Mouse (Mus musculus) CD4-positive, CD25-positive, alpha-beta regulatory T cell, adult 2 months (primary cell): Measurements from ENCODE around the gene Pcmt1.

Experiments used
- DNase-seq: peaks from one replicate; pipeline ENCODE4 v3.0.0-alpha.2; 2012; ENCODE audit warnings: low read depth, low spot score

The Pcmt1 gene

GRCm38 (mm10) chr10:7680731-7681301, at the start of gene Pcmt1, which contains the start of gene Lats1:
Pcmt1 (minus strand) TSS chr10:7681136.
Lats1 (plus strand) TSS chr10:7681214.
- peak; percentile 90 for DNase-seq

DNA sequence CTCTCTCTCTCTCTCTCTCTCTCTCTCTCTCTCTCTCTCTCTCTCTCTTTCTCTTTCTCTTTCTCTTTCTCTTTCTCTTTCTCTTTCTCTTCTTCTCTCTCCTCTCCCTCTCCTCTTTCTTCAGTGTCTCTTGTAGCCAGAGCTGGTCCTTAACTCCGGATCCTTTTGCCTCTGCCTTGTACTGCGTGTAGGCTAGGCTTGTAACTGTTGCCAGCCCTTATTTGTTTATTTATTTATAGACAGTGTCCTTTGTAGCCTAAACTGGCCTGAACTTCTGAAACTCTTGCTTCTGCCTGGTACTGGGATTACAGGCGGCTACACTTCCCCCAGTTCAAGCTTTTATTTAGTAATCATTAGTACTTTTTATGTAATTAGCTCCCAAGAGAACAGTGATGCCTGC, 46.1 kb upstream of the Pcmt1 start:
- peak; percentile 29 for DNase-seq

- DNase-seq, result peak; percentile 35
Measured at GRCm38 (mm10) chr10:7726501-7726812, 45.5 kb upstream of the Pcmt1 start.

- peak; percentile 99 for DNase-seq
Measured at GRCm38 (mm10) chr10:7725751-7726500, 45.0 kb upstream of the Pcmt1 start, which contains the start of gene Katna1. Katna1 (plus strand) TSS chr10:7726000.

- DNase-seq, result no peak
Measured at GRCm38 (mm10) chr10:7715056-7715455, 34.1 kb upstream of the Pcmt1 start.

DNA sequence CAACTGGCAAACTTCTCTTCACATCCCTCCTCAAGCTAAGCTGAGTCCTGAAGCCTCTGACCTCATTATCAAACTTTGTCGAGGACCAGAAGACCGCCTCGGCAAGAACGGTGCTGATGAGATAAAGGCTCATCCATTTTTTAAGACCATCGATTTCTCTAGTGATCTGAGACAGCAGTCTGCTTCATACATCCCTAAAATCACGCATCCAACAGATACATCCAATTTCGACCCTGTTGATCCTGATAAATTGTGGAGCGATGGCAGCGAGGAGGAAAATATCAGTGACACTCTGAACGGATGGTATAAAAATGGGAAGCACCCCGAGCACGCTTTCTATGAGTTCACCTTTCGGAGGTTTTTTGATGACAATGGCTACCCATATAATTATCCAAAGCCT, 31.6 kb upstream of the Pcmt1 start:
- no peak for DNase-seq

DNA sequence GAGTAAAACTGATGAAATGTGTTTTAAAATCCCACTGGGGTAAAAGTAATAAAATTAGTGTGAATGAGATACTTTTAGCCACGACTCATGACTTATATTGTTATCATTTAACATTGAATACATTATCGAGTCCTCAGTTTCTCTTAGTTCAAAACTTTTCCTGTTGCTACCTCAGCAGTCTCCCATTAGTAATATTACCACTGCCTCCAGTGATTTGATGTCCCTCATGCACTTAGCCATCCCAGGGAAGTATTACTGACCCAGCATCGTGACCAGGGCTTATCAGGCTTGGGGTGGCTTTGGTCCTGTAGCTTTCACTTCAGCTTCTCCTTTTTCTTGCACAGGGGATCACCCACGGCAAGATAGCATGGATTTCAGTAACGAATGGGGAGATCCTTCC, 29.2 kb upstream of the Pcmt1 start:
- DNase-seq, result no peak

GRCm38 (mm10) chr10:7702586-7702985, 21.6 kb upstream of the Pcmt1 start:
- no peak for DNase-seq

- no peak for DNase-seq
Measured at GRCm38 (mm10) chr10:7700120-7700519, 19.2 kb upstream of the Pcmt1 start.

- DNase-seq, result peak; percentile 51
Measured at GRCm38 (mm10) chr10:7695286-7695685, 14.3 kb upstream of the Pcmt1 start.

- DNase-seq, result no peak
Measured at GRCm38 (mm10) chr10:7686902-7687301, 6.0 kb upstream of the Pcmt1 start.

GRCm38 (mm10) chr10:7682249-7682648, 1.3 kb upstream of the Pcmt1 start:
- DNase-seq, result no peak

DNA sequence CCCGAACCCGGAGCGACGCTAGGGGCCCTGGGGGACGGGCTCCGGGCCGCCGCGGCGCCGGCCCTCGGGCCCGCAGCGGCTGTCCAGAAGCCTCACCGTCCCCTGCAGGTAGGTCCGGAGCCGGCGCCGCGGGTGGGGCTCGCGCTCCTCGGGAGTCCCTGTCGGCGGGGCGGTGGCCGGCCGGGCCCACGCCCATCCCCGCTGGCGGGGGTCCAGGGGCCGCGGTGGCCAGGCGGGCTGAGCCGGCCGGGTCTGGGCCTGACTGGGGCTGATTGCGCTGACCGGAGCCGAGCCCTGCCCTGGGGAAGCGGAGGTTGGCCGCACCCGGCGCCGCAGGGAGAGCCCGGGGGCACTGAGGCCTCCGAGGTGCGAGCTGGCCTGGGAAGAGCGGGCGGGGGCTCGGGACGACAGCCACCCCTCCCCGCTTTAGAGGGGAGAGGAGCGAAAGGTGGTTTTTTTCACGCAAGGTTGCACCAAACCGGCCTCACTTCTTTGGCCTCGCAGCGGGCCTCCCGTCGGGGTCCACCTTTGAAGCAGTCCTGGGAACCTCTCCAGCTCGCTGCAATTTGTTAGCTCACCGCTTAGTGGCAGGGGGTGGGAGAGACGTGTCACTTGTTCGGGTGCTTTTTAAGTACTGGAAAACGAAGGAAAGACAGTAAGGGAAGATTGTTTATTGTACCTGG, 548 bp upstream of the Pcmt1 start:
- DNase-seq, result peak; percentile 76

GRCm38 (mm10) chr10:7673673-7674072, 7.3 kb downstream of the Pcmt1 start:
- peak; percentile 73 for DNase-seq

DNA sequence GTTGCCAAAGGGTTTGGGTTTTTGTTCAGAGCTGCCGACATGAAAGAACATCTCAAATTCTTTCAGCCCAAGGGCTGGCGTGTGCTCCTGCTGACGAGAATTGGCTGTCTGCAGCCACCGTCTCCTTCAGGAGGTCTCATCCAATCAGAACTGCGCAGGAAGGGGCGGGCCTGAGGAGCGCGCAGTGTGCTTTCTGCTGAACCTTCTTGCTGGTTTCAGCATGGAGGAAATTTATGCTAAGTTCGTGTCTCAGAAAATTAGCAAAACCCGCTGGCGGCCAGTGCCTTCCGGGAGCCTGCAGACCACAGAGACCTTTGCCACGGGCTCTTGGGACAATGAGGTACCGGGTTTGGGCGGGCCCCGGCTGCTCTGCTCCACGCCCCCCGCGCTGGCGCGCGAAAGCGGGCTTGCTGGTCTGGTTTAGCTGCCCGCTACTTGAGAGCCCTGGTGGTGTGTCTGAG, 13.6 kb downstream of the Pcmt1 start, which contains the start of gene Nup43:
Nup43 (plus strand) TSS at position 162 of the 461 bp plus-strand sequence.
- peak; percentile 95 for DNase-seq

- DNase-seq, result no peak
Measured at GRCm38 (mm10) chr10:7664889-7665288, 16.0 kb downstream of the Pcmt1 start.

DNA sequence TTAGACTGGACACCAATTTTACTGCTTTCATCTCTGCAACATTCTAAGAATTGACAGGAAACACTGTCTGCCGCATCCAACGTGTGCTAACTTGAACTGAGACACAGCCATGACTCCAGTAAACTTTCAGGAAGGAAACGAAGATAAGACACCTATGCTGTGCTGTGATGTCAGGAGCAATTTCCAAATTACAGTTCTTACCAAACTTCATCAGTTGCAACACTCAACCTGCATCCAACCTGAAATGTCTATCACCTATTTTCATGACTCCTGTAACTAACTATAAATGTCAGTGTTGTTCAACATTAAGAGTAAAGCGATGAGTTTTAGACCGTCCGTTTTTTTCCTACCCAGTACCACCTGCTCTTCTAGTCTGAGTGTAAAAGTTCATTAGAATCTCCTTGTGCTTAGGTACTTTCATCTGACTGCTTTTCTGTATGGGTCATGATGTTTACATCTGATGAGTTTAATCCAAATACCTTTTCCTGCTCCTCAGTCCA, 16.9 kb downstream of the Pcmt1 start:
- DNase-seq, result peak; percentile 21

DNA sequence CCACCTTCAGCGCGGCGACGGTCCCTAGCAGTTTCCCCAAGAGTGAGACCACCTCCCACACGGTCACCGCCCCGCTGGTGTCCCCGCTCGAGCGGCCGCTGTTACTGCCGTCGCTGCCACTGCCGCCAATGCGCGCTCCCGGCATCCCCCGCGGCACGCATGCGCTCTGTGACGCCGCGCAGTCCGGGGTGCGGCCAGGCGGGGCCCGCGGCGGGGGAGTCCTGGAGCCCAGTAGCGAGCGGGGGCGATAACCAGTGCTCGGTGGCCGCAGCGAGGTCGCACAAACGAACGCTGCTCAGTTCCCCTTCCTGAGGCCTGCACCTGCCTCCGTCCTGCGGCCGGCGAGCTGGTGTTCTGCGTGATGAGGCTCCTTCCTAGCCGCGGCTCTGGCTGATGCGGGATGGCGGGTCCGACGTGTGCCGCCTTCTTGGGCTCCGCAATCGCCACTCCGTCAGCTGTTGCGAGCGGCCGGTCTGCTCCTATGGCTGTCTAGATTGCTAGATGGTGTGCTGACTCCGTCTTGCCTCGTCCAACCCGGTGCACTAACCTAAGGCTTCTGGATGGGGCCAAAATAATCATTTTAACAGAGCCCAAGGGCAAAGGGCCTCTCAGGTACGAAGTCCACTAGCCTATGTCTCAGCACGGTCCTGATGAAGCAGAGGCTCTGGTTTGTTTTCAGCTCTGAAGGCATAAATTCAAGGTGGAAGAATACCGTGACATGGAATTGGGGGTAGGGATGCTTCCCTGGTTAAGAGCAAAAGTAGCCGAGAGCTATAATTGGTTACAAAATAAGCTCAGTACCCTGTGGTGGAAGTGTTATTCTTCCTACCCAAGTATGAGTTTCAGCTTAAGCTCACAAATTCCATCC, 17.5 kb downstream of the Pcmt1 start:
- peak; percentile 94 for DNase-seq

- peak; percentile 69 for DNase-seq
Measured at GRCm38 (mm10) chr10:7662471-7663141, 18.3 kb downstream of the Pcmt1 start.

GRCm38 (mm10) chr10:7651057-7651456, 29.9 kb downstream of the Pcmt1 start:
- no peak for DNase-seq

DNA sequence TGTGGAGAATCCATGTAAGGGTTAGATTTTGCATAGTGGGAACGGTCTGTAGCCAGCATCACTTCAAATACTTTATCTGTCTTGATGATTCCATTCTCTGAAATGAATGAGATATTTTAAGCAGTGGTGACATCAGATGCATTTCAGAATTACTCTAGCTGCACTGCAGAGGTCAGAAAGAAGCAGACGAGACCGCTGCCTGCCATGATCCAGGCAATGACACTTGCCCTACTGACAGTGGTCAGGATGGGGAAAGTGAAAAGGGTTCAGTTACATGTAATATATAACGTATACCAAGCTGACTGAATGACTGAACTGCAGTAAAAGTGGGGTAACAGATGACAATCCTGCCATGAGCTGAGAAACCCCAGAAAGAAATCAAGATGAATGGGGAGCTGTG, 31.9 kb downstream of the Pcmt1 start:
- DNase-seq, result no peak
